Comparison of ENCODE assay signal across 29 mouse cellular contexts in the genomic region with DNA sequence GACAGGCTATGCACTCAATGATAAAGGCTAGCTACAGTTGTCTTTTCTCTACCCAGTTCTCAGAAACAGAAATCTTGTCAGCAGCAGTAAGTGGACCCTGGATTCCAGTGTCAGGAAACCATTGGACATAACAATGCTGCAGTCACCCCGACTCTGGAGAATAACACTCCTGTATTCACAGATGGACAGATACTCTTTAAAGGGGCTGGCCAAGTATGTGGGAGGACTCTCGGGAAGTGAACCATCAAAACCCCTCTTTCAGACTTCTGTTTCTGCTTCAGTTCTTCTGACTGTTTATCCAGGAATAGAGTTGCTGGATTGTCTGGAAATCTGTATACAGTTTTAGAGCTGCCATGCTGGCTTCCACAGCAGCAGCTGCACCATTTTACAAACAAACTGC. TPM values are rescaled to one million over a fixed set of nuclear protein-coding genes. Genes with fewer than 3 reads are reported as not detected.
"Had no signal": no experiment of that assay in that cellular context is flagged by ENCODE, and none has a peak within 500 bp of the region (broad histone marks: within the 10 kb centered on the region; RNA-seq: fewer than 3 reads in every experiment).

No protein-coding gene starts in this region.

- H3K9ac ChIP-seq: liver, embryonic 15.5 days; lung, embryonic 15.5 days; neural tube, embryonic 12.5 days; neural tube, embryonic 15.5 days; stomach, embryonic 15.5 days had no signal

- H3K36me3 ChIP-seq: lung, embryonic 15.5 days; stomach, embryonic 15.5 days had no signal

- H3K27me3 ChIP-seq: liver, embryonic 15.5 days; lung, embryonic 15.5 days; megakaryocyte, embryonic 14.5 days; neural tube, embryonic 12.5 days; neural tube, embryonic 15.5 days; stomach, embryonic 15.5 days had no signal

- ATAC-seq: intestine, postnatal 0 days had no signal

- H3K4me3 ChIP-seq: left cerebral cortex, adult 2 months; liver, embryonic 15.5 days; lung, embryonic 15.5 days; midbrain, embryonic 10.5 days; neural tube, embryonic 12.5 days; neural tube, embryonic 15.5 days; stomach, embryonic 15.5 days had no signal

- H3K27ac ChIP-seq: left cerebral cortex, adult 2 months; liver, embryonic 15.5 days; lung, embryonic 15.5 days; midbrain, embryonic 10.5 days; neural tube, embryonic 12.5 days; neural tube, embryonic 15.5 days had no signal

- H3K4me2 ChIP-seq: liver, embryonic 15.5 days; lung, embryonic 15.5 days; neural tube, embryonic 12.5 days; neural tube, embryonic 15.5 days; stomach, embryonic 15.5 days had no signal

- DNase-seq: kidney, adult 9 months; kidney, postnatal 4 days; layer of hippocampus, adult 9-11 months; layer of hippocampus, postnatal 36 days; lung, adult 18-20 months; lung, postnatal 10 days; midbrain, embryonic 14.5 days; right cerebral cortex, adult 18-20 months; right cerebral cortex, postnatal 14 days; right cerebral cortex, postnatal 4 days; thymus, adult 2 months; thymus, postnatal 14 days; thymus, postnatal 4 days had no signal

- H3K9me3 ChIP-seq: liver, embryonic 15.5 days; lung, embryonic 15.5 days; megakaryocyte, embryonic 14.5 days; midbrain, embryonic 10.5 days; neural tube, embryonic 12.5 days; neural tube, embryonic 15.5 days; stomach, embryonic 15.5 days had no signal

RNA-seq across cellular contexts. Expression of a gene that starts 23.6 kb away (rescaled TPM):
- total RNA-seq: layer of hippocampus, adult 18-20 months; layer of hippocampus, postnatal 36 days; left cerebral cortex, adult 2 months; left cerebral cortex, postnatal 10 days; left cerebral cortex, postnatal 36 days; liver, adult 2 months had no signal
- polyA plus RNA-seq: intestine, embryonic 14.5 days; intestine, postnatal 0 days; limb, embryonic 14.5 days; liver, adult 2 months; liver, embryonic 15.5 days; lung, embryonic 15.5 days; midbrain, embryonic 14.5 days; neural tube, embryonic 12.5 days; neural tube, embryonic 15.5 days; stomach, embryonic 15.5 days; thymus, adult 2 months had no signal

RNA-seq across cellular contexts. Expression of a gene that starts 24.8 kb away (rescaled TPM):
- total RNA-seq: layer of hippocampus, adult 18-20 months; layer of hippocampus, postnatal 36 days; left cerebral cortex, adult 2 months; left cerebral cortex, postnatal 10 days; left cerebral cortex, postnatal 36 days; liver, adult 2 months had no signal
- polyA plus RNA-seq: intestine, embryonic 14.5 days; intestine, postnatal 0 days; limb, embryonic 11.5 days; limb, embryonic 14.5 days; liver, adult 2 months; liver, embryonic 15.5 days; lung, embryonic 15.5 days; midbrain, embryonic 10.5 days; midbrain, embryonic 14.5 days; stomach, embryonic 15.5 days had no signal
